Mouse (Mus musculus): ENCODE data around the gene Gm867. TPM values are rescaled to one million over a fixed set of nuclear protein-coding genes. Genes with fewer than 3 reads are reported as not detected.

The Gm867 gene
- polyA plus RNA-seq, 1 experiment from 2014 or later = 0.28 TPM

- H3K27ac ChIP-seq (replicated peaks) = no peak overlapping the region
- no peak overlapping the region for H3K9ac ChIP-seq (replicated peaks)
- peaks cover 35% of the 10 kb centered on the region for H3K4me1 ChIP-seq
- no peaks in the 10 kb centered on the region for H3K27me3 ChIP-seq
- WGBS = 90% methylated on average over 7 of the region's 7 CpGs
- H3K4me2 ChIP-seq (replicated peaks) = no peak overlapping the region
- ATAC-seq (replicated peaks) = no peak
- no peaks in the 10 kb centered on the region for H3K9me3 ChIP-seq
- no peak overlapping the region for H3K4me3 ChIP-seq
- H3K36me3 ChIP-seq = peaks cover 42% of the 10 kb centered on the region
Observed at GRCm38 (mm10) chr10:75915557-75915956, 24.9 kb downstream of the Gm867 start.

DNA sequence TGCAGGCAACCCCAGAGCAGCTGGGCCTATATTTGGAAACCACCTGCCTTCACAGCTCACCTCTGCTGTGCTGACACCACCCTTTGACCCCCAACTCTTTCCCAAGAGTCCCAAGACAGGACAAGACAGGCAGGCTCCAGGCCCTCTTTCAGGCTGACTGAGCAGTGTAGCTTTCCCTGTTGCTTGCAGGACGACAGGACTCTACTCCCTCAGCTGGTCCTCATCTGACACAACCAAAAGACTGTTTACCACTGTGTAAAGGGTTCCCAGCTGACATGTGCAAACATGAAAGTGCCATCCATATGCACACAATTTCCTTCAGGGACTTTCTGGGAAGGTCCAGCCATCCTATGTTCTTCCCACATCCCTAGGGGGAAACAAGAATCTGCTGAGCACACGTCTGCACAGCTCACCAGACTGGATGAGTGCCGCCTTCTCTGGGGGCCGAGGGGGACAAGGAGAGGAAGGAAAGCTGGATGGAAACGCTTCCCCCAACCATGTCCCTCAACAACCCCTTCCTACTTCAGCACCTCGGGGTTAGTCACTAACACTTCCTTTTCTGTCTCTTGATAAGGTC lies 27.4 kb downstream of the Gm867 start:
- Histone ChIP-seq H3K27ac (replicated peaks) (no peak overlapping the region), H3K36me3 (peaks cover 60% of the 10 kb centered on the region), H3K27me3 (no peaks in the 10 kb centered on the region), H3K9ac (replicated peaks) (no peak overlapping the region), H3K4me3 (no peak overlapping the region), H3K4me2 (replicated peaks) (no peak overlapping the region), H3K9me3 (no peaks in the 10 kb centered on the region), H3K4me1 (peaks cover 11% of the 10 kb centered on the region)
- WGBS = 80% methylated on average over 6 of the region's 6 CpGs
- no peak for ATAC-seq (replicated peaks)

DNA sequence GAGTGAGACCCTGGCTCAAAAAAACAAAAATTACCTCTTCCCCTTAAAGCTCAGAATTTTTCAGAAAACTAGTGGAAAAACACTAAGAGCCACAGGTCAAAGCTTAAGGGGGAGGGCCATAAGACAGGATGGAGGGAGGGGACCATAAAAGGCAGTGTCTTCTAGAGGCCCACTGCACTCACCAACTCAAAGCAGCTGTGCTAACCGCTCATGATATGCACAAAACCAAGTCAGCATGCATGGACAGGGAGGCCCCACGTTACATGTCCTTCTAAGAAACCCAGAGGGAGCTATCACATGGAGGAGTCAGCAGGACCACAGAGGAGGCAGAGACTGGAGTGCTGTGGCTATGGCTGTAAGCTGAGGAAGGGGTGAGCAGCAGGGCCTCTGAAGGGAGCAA lies 29.8 kb downstream of the Gm867 start:
- Histone ChIP-seq H3K27ac (replicated peaks) (no peak overlapping the region), H3K36me3 (peaks cover 76% of the 10 kb centered on the region), H3K4me3 (no peak overlapping the region)

GRCm38 (mm10) chr10:75906882-75907281 lies 33.6 kb downstream of the Gm867 start:
- H3K27ac ChIP-seq (replicated peaks) = no peak overlapping the region

More for the DNA sequence above, 29.8 kb downstream of the Gm867 start:
- Histone ChIP-seq H3K4me2 (replicated peaks) (no peak overlapping the region), H3K27me3 (no peaks in the 10 kb centered on the region), H3K9me3 (no peaks in the 10 kb centered on the region), H3K4me1 (no peaks in the 10 kb centered on the region), H3K9ac (replicated peaks) (no peak overlapping the region)
- no peak for ATAC-seq (replicated peaks)
- 93% methylated on average over 2 of the region's 2 CpGs for WGBS

GRCm38 (mm10) chr10:75904391-75904790 lies 36.1 kb downstream of the Gm867 start:
- Histone ChIP-seq H3K4me2 (replicated peaks) (no peak overlapping the region), H3K27ac (replicated peaks) (no peak overlapping the region), H3K4me3 (no peak overlapping the region), H3K9me3 (no peaks in the 10 kb centered on the region), H3K9ac (replicated peaks) (no peak overlapping the region), H3K4me1 (no peaks in the 10 kb centered on the region), H3K36me3 (peaks cover 94% of the 10 kb centered on the region), H3K27me3 (no peaks in the 10 kb centered on the region)
- 89% methylated on average over 5 of the region's 5 CpGs for WGBS
- no peak for ATAC-seq (replicated peaks)

More at GRCm38 (mm10) chr10:75906882-75907281, 33.6 kb downstream of the Gm867 start:
- Histone ChIP-seq H3K9ac (replicated peaks) (no peak overlapping the region), H3K4me2 (replicated peaks) (no peak overlapping the region), H3K4me1 (no peaks in the 10 kb centered on the region), H3K36me3 (peaks cover 91% of the 10 kb centered on the region), H3K27me3 (no peaks in the 10 kb centered on the region), H3K9me3 (no peaks in the 10 kb centered on the region), H3K4me3 (no peak overlapping the region)
- 96% methylated on average over 4 of the region's 4 CpGs for WGBS
- ATAC-seq (replicated peaks) = no peak

GRCm38 (mm10) chr10:75898846-75899245 lies 41.6 kb downstream of the Gm867 start:
- 86% methylated on average over 3 of the region's 3 CpGs for whole genome bisulfite sequencing

GRCm38 (mm10) chr10:75898039-75898564 lies 42.4 kb downstream of the Gm867 start:
- no peak for ATAC-seq (replicated peaks)
- no peaks in the 10 kb centered on the region for H3K9me3 ChIP-seq
- H3K4me2 ChIP-seq (replicated peaks) = no peak overlapping the region
- no peaks in the 10 kb centered on the region for H3K27me3 ChIP-seq
- H3K27ac ChIP-seq (replicated peaks) = no peak overlapping the region
- no peak overlapping the region for H3K4me3 ChIP-seq
- 84% methylated on average over 6 of the region's 6 CpGs for WGBS
- H3K9ac ChIP-seq (replicated peaks) = no peak overlapping the region
- H3K4me1 ChIP-seq = peaks cover 6% of the 10 kb centered on the region
- peaks cover 72% of the 10 kb centered on the region for H3K36me3 ChIP-seq

More at GRCm38 (mm10) chr10:75898846-75899245, 41.6 kb downstream of the Gm867 start:
- H3K4me1 ChIP-seq = no peaks in the 10 kb centered on the region
- ATAC-seq (replicated peaks) = no peak
- H3K27me3 ChIP-seq = no peaks in the 10 kb centered on the region
- no peaks in the 10 kb centered on the region for H3K9me3 ChIP-seq
- peaks cover 79% of the 10 kb centered on the region for H3K36me3 ChIP-seq
- no peak overlapping the region for H3K4me3 ChIP-seq
- no peak overlapping the region for H3K9ac ChIP-seq (replicated peaks)
- no peak overlapping the region for H3K27ac ChIP-seq (replicated peaks)
- no peak overlapping the region for H3K4me2 ChIP-seq (replicated peaks)

DNA sequence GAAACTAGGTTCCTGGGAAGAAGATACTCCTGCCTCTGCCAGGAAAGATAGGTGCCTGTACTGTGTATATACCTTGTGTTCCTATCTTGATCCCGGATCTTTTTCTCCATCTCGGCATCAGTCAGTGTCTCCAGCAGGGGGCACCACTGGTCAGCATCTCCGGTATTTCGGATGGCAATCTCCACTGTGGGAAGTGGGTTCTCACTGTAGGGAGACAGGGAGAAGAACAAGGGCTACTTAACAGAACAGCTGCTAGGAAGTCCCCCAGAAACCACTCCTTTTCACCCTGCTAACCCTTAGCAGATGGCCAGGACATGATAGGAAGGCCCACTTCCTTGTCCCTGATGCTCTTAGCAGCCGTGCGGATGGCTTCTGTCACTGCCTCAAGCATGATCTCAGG lies 43.1 kb downstream of the Gm867 start:
- no peak for ATAC-seq (replicated peaks)
- Histone ChIP-seq H3K4me3 (no peak overlapping the region), H3K27ac (replicated peaks) (no peak overlapping the region), H3K9ac (replicated peaks) (no peak overlapping the region), H3K9me3 (no peaks in the 10 kb centered on the region), H3K4me1 (peaks cover 8% of the 10 kb centered on the region), H3K4me2 (replicated peaks) (no peak overlapping the region), H3K27me3 (no peaks in the 10 kb centered on the region), H3K36me3 (peaks cover 65% of the 10 kb centered on the region)
- WGBS = 31% methylated on average over 6 of the region's 6 CpGs

- no peak for ATAC-seq (replicated peaks)
- Histone ChIP-seq H3K4me1 (peaks cover 8% of the 10 kb centered on the region), H3K27ac (replicated peaks) (no peak overlapping the region), H3K4me3 (no peak overlapping the region), H3K9me3 (no peaks in the 10 kb centered on the region), H3K27me3 (no peaks in the 10 kb centered on the region), H3K4me2 (replicated peaks) (no peak overlapping the region), H3K9ac (replicated peaks) (no peak overlapping the region), H3K36me3 (peaks cover 53% of the 10 kb centered on the region)
- WGBS = 63% methylated on average over 1 of the region's 1 CpGs
Observed at GRCm38 (mm10) chr10:75896208-75896607, 44.3 kb downstream of the Gm867 start.

DNA sequence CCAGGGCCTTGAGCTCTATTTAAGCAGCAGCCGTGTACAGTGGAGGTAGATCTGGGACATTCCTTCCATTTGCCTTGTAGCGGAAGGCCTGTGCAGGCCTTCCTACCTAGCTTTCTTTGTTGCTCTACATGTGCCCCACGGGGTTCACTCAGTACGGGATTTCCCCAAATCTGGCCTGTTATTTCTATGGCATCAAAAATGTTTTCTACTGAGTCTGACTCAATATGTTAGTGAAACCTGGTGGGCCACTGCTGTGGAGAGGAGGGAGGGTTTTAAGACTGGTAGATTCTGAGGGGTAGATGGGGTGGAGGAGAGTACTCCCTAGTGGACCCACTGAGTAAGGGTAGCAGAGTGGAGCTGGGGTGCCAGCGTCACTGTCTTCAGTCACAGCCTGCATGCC lies 44.7 kb downstream of the Gm867 start:
- Histone ChIP-seq H3K36me3 (peaks cover 48% of the 10 kb centered on the region), H3K4me3 (no peak overlapping the region), H3K9ac (replicated peaks) (no peak overlapping the region), H3K4me1 (peaks cover 8% of the 10 kb centered on the region), H3K9me3 (no peaks in the 10 kb centered on the region), H3K27me3 (no peaks in the 10 kb centered on the region), H3K4me2 (replicated peaks) (no peak overlapping the region), H3K27ac (replicated peaks) (no peak overlapping the region)
- whole genome bisulfite sequencing = 89% methylated on average over 5 of the region's 5 CpGs
- no peak for ATAC-seq (replicated peaks)

GRCm38 (mm10) chr10:75894601-75895000 lies 45.9 kb downstream of the Gm867 start:
- Histone ChIP-seq H3K9me3 (no peaks in the 10 kb centered on the region), H3K9ac (replicated peaks) (no peak overlapping the region), H3K27me3 (no peaks in the 10 kb centered on the region), H3K36me3 (peaks cover 37% of the 10 kb centered on the region), H3K4me3 (no peak overlapping the region), H3K4me2 (replicated peaks) (no peak overlapping the region), H3K4me1 (peaks cover 8% of the 10 kb centered on the region), H3K27ac (replicated peaks) (no peak overlapping the region)
- no peak for ATAC-seq (replicated peaks)
- 77% methylated on average over 6 of the region's 6 CpGs for WGBS

GRCm38 (mm10) chr10:75893089-75893750 lies 47.3 kb downstream of the Gm867 start, which contains the start of gene Derl3:
Gene Derl3, plus strand, starts transcription at chr10:75893413.
- Histone ChIP-seq H3K4me2 (replicated peaks) (peak within 1 kb of the TSS; percentile 90), H3K27me3 (no peaks in the 10 kb centered on the region), H3K4me1 (peaks cover 8% of the 10 kb centered on the region), H3K36me3 (peaks cover 25% of the 10 kb centered on the region), H3K4me3 (peak within 1 kb of the TSS; percentile 44), H3K9ac (replicated peaks) (peak within 1 kb of the TSS; percentile 44), H3K9me3 (no peaks in the 10 kb centered on the region), H3K27ac (replicated peaks) (peak within 1 kb of the TSS; percentile 60)
- peak; percentile 99 for ATAC-seq (replicated peaks)
- under 1% methylated on average over 51 of the region's 51 CpGs for WGBS
